Mouse (Mus musculus) liver, adult 2 months (tissue): Measurements from ENCODE around the gene Vmn1r55. TPM values are rescaled to one million over a fixed set of nuclear protein-coding genes. Genes with fewer than 3 reads are reported as not detected.

Experiments
- polyA plus RNA-seq: library from polyadenylated mRNA; depleted of rRNA; stranded (reverse); fragments of >200 nt; gene quantifications from 2 replicates; pipeline ENCODE4 v1.2.3, GENCODE M21; 2012; rRNA removed
- total RNA-seq: library from RNA; depleted of rRNA; stranded (reverse); fragments of >200 nt; gene quantifications from 2 replicates; pipeline ENCODE4 v1.2.3, GENCODE M21; 2014; rRNA removed

Vmn1r55 gene
- total and polyA plus RNA-seq, 2 experiments, result not detected

Other genes with a start within 250 kb of the Vmn1r55 start
- gene Gm36210, start 243.2 kb downstream of the Vmn1r55 start, total RNA-seq, result not detected in 2 replicates
- gene Gm36210, start 243.2 kb downstream of the Vmn1r55 start, polyA plus RNA-seq, result 0.13 TPM in 1 of 2 replicates, not detected in the other
- 0.55 and 0.74 TPM in 2 replicates for gene Zfp628, start 234.5 kb downstream of the Vmn1r55 start, total RNA-seq
- gene Zfp628, start 234.5 kb downstream of the Vmn1r55 start, polyA plus RNA-seq, result 6.2 and 8.3 TPM in 2 replicates
- 0.20 and 0.28 TPM in 2 replicates for gene Nat14, start 227.6 kb downstream of the Vmn1r55 start, total RNA-seq
- gene Nat14, start 227.6 kb downstream of the Vmn1r55 start, polyA plus RNA-seq, result 0.66 and 0.75 TPM in 2 replicates
- 0.07 and 0.18 TPM in 2 replicates for gene Ssc5d, start 223.9 kb downstream of the Vmn1r55 start, total RNA-seq
- 0.14 and 0.26 TPM in 2 replicates for gene Ssc5d, start 223.9 kb downstream of the Vmn1r55 start, polyA plus RNA-seq
- gene Sbk2, start 185.3 kb downstream of the Vmn1r55 start, total RNA-seq, result not detected in 2 replicates
- 0.12 TPM in 1 of 2 replicates, not detected in the other for gene Sbk2, start 185.3 kb downstream of the Vmn1r55 start, polyA plus RNA-seq
- gene Sbk3, start 178.5 kb downstream of the Vmn1r55 start, total RNA-seq, result not detected in 2 replicates
- gene Sbk3, start 178.5 kb downstream of the Vmn1r55 start, polyA plus RNA-seq, result not detected in 2 replicates
- gene Zfp579, start 153.5 kb downstream of the Vmn1r55 start, total RNA-seq, result 1.2 TPM in 2 replicates
- 10.8 and 13.0 TPM in 2 replicates for gene Zfp579, start 153.5 kb downstream of the Vmn1r55 start, polyA plus RNA-seq
- 6.7 and 10.7 TPM in 2 replicates for gene Zfp524, start 135.3 kb downstream of the Vmn1r55 start, total RNA-seq
- gene Zfp524, start 135.3 kb downstream of the Vmn1r55 start, polyA plus RNA-seq, result 38.3 and 41.1 TPM in 2 replicates
- gene Fiz1, start 135.0 kb downstream of the Vmn1r55 start, total RNA-seq, result 6.2 and 6.8 TPM in 2 replicates
- 18.0 and 19.3 TPM in 2 replicates for gene Fiz1, start 135.0 kb downstream of the Vmn1r55 start, polyA plus RNA-seq
- 0.55 and 1.1 TPM in 2 replicates for gene Gm44973, start 134.2 kb downstream of the Vmn1r55 start, total RNA-seq
- gene Gm44973, start 134.2 kb downstream of the Vmn1r55 start, polyA plus RNA-seq, result not detected in 2 replicates
- 4.1 and 4.3 TPM in 2 replicates for gene Zfp865, start 129.3 kb downstream of the Vmn1r55 start, total RNA-seq
- 11.2 and 14.6 TPM in 2 replicates for gene Zfp865, start 129.3 kb downstream of the Vmn1r55 start, polyA plus RNA-seq
- 0.20 and 0.28 TPM in 2 replicates for gene Ccdc106, start 129.1 kb downstream of the Vmn1r55 start, total RNA-seq
- 0.30 and 0.35 TPM in 2 replicates for gene Ccdc106, start 129.1 kb downstream of the Vmn1r55 start, polyA plus RNA-seq
- gene 4632433K11Rik, start 115.6 kb downstream of the Vmn1r55 start, total RNA-seq, result 0.28 TPM in 1 of 2 replicates, not detected in the other
- gene 4632433K11Rik, start 115.6 kb downstream of the Vmn1r55 start, polyA plus RNA-seq, result not detected in 2 replicates
- gene Zfp784, start 111.2 kb downstream of the Vmn1r55 start, total RNA-seq, result 2.4 and 2.8 TPM in 2 replicates
- gene Zfp784, start 111.2 kb downstream of the Vmn1r55 start, polyA plus RNA-seq, result 2.7 and 2.9 TPM in 2 replicates
- 0.18 and 0.20 TPM in 2 replicates for gene Zfp580, start 98.1 kb downstream of the Vmn1r55 start, total RNA-seq
- gene Zfp580, start 98.1 kb downstream of the Vmn1r55 start, polyA plus RNA-seq, result 1.9 and 2.2 TPM in 2 replicates
- gene U2af2, start 87.5 kb downstream of the Vmn1r55 start, total RNA-seq, result 30.4 and 35.2 TPM in 2 replicates
- gene U2af2, start 87.5 kb downstream of the Vmn1r55 start, polyA plus RNA-seq, result 70.6 and 90.4 TPM in 2 replicates
- 54.2 and 81.8 TPM in 2 replicates for gene Epn1, start 69.4 kb downstream of the Vmn1r55 start, total RNA-seq
- gene Epn1, start 69.4 kb downstream of the Vmn1r55 start, polyA plus RNA-seq, result 203 and 212 TPM in 2 replicates
- not detected in 2 replicates for gene Rfpl4, start 32.7 kb downstream of the Vmn1r55 start, total RNA-seq
- gene Rfpl4, start 32.7 kb downstream of the Vmn1r55 start, polyA plus RNA-seq, result not detected in 2 replicates
- 1.7 and 2.7 TPM in 2 replicates for gene Rasl2-9, start 23.7 kb downstream of the Vmn1r55 start, total RNA-seq
- 0.45 TPM in 2 replicates for gene Rasl2-9, start 23.7 kb downstream of the Vmn1r55 start, polyA plus RNA-seq
- gene Vmn1r56, start 47.1 kb upstream of the Vmn1r55 start, total RNA-seq, result not detected in 2 replicates
- gene Vmn1r56, start 47.1 kb upstream of the Vmn1r55 start, polyA plus RNA-seq, result not detected in 2 replicates
- gene Vmn1r57, start 68.8 kb upstream of the Vmn1r55 start, total RNA-seq, result not detected in 2 replicates
- not detected in 2 replicates for gene Vmn1r57, start 68.8 kb upstream of the Vmn1r55 start, polyA plus RNA-seq
- not detected in 2 replicates for gene Gm5065, start 200.9 kb upstream of the Vmn1r55 start, total RNA-seq
- not detected in 2 replicates for gene Gm5065, start 200.9 kb upstream of the Vmn1r55 start, polyA plus RNA-seq
- not detected in 2 replicates for gene Nlrp2, start 201.4 kb upstream of the Vmn1r55 start, total RNA-seq
- gene Nlrp2, start 201.4 kb upstream of the Vmn1r55 start, polyA plus RNA-seq, result not detected in 2 replicates